Mouse (Mus musculus) limb, embryonic 13.5 days (tissue): ENCODE measurements at regions not wholly inside any gene's neighbourhood (a gene's known extent, or its start where the extent isn't known, plus 50 kb on each side); places are given as distances from the start of the nearest gene placed in this dataset.

Experiments
- ATAC-seq: fragments of 200-750 bp; cut with Nextera tagmentation; 2 replicates; pipeline ENCODE4 v1.8.0; 2017; ENCODE audit warnings: low read depth, moderate number of reproducible peaks, moderate TSS enrichment; ENCODE audit not compliant: low FRiP score
- H3K27ac ChIP-seq: fragments of 300-500 bp; sonication (generic); 2 replicates; pipeline ENCODE4 v1.5.1; 2015; ENCODE audit warnings: inconsistent platforms, mild to moderate bottlenecking, moderate library complexity
- H3K27me3 ChIP-seq: fragments of 300-500 bp; sonication (generic); 2 replicates; pipeline ENCODE4 v1.6.1; 2015; ENCODE audit warnings: mild to moderate bottlenecking, inconsistent platforms
- H3K36me3 ChIP-seq: fragments of 300-500 bp; sonication (generic); 2 replicates; pipeline ENCODE4 v1.6.1; 2015; ENCODE audit warnings: inconsistent platforms, mild to moderate bottlenecking, moderate library complexity
- H3K4me1 ChIP-seq: fragments of 300-500 bp; sonication (generic); 2 replicates; pipeline ENCODE4 v1.6.1; 2015; ENCODE audit warnings: inconsistent platforms
- H3K4me2 ChIP-seq: fragments of 300-500 bp; sonication (generic); replicated peaks from 2 replicates; pipeline ENCODE4 v1.6.1; 2015; ENCODE audit warnings: inconsistent platforms, mild to moderate bottlenecking, moderate library complexity
- H3K4me3 ChIP-seq: fragments of 300-500 bp; sonication (generic); 2 replicates; pipeline ENCODE4 v1.5.1; 2015; ENCODE audit warnings: moderate library complexity, mild to moderate bottlenecking, inconsistent platforms
- H3K9ac ChIP-seq: fragments of 300-500 bp; sonication (generic); 2 replicates; pipeline ENCODE4 v1.6.1; 2015; ENCODE audit warnings: mild to moderate bottlenecking, inconsistent platforms
- H3K9me3 ChIP-seq: fragments of 300-500 bp; sonication (generic); 2 replicates; pipeline ENCODE4 v1.6.1; 2016; ENCODE audit warnings: inconsistent platforms
- WGBS: fragments of 180-500 bp; shearing (Covaris S2); methylation state at CpG from one replicate; pipeline ENCODE4 v1.1.7; 2015; 5-methylcytosine and 5-hydroxymethylcytosine counted together

- Histone ChIP-seq H3K4me1 (peaks cover 12% of the 10 kb centered on the region), H3K27me3 (no peaks in the 10 kb centered on the region), H3K9me3 (no peaks in the 10 kb centered on the region), H3K9ac (no peak overlapping the region), H3K27ac (no peak overlapping the region), H3K4me3 (no peak overlapping the region), H3K36me3 (no peaks in the 10 kb centered on the region), H3K4me2 (no peak overlapping the region)
- no peak for ATAC-seq
- WGBS: 35% methylated on average over 9 of the region's 9 CpGs
Observed at GRCm38 (mm10) chr5:74783906-74784305, 81.2 kb upstream of the Lnx1 start.

GRCm38 (mm10) chr5:74778076-74778465 is 75.4 kb upstream of the Lnx1 start:
- no peaks in the 10 kb centered on the region for H3K9me3 ChIP-seq
- H3K36me3 ChIP-seq: no peaks in the 10 kb centered on the region
- no peak overlapping the region for H3K4me2 ChIP-seq
- no peak for ATAC-seq
- no peaks in the 10 kb centered on the region for H3K27me3 ChIP-seq
- H3K4me1 ChIP-seq: peaks cover 30% of the 10 kb centered on the region
- H3K9ac ChIP-seq: no peak overlapping the region
- H3K4me3 ChIP-seq: no peak overlapping the region
- 85% methylated on average over 1 of the region's 1 CpGs for WGBS
- no peak overlapping the region for H3K27ac ChIP-seq

GRCm38 (mm10) chr5:74777381-74778075 is 74.8 kb upstream of the Lnx1 start:
- WGBS: 56% methylated on average over 10 of the region's 10 CpGs
- Histone ChIP-seq H3K9me3 (no peaks in the 10 kb centered on the region), H3K27ac (no peak overlapping the region), H3K27me3 (no peaks in the 10 kb centered on the region), H3K9ac (no peak overlapping the region), H3K4me1 (peaks cover 30% of the 10 kb centered on the region), H3K36me3 (no peaks in the 10 kb centered on the region), H3K4me3 (no peak overlapping the region), H3K4me2 (no peak overlapping the region)
- ATAC-seq: no peak

- ATAC-seq: no peak
- WGBS: 72% methylated on average over 3 of the region's 3 CpGs
- Histone ChIP-seq H3K27ac (no peak overlapping the region), H3K4me2 (no peak overlapping the region), H3K9me3 (no peaks in the 10 kb centered on the region), H3K36me3 (no peaks in the 10 kb centered on the region), H3K27me3 (no peaks in the 10 kb centered on the region), H3K9ac (no peak overlapping the region), H3K4me3 (no peak overlapping the region), H3K4me1 (peaks cover 30% of the 10 kb centered on the region)
Observed at GRCm38 (mm10) chr5:74776081-74776480, 73.4 kb upstream of the Lnx1 start.

- Histone ChIP-seq H3K4me3 (no peak overlapping the region), H3K4me1 (peaks cover 35% of the 10 kb centered on the region), H3K27ac (no peak overlapping the region), H3K36me3 (no peaks in the 10 kb centered on the region), H3K9me3 (no peaks in the 10 kb centered on the region), H3K9ac (no peak overlapping the region), H3K27me3 (no peaks in the 10 kb centered on the region), H3K4me2 (no peak overlapping the region)
- ATAC-seq: no peak
- 78% methylated on average over 3 of the region's 3 CpGs for WGBS
Observed at GRCm38 (mm10) chr5:74775596-74775995, 72.9 kb upstream of the Lnx1 start.

GRCm38 (mm10) chr5:74773558-74774429 is 71.1 kb upstream of the Lnx1 start:
- no peaks in the 10 kb centered on the region for H3K27me3 ChIP-seq
- 37% methylated on average over 14 of the region's 14 CpGs for WGBS
- no peak overlapping the region for H3K4me3 ChIP-seq
- H3K9me3 ChIP-seq: no peaks in the 10 kb centered on the region
- peak; percentile 62; the same call in 1 of the 2 replicates for ATAC-seq
- no peaks in the 10 kb centered on the region for H3K36me3 ChIP-seq
- H3K4me1 ChIP-seq: peaks cover 26% of the 10 kb centered on the region
- H3K27ac ChIP-seq: peak overlapping the region; percentile 59; the same call in 1 of the 2 replicates
- no peak overlapping the region for H3K9ac ChIP-seq
- H3K4me2 ChIP-seq: no peak overlapping the region

- H3K36me3 ChIP-seq: no peaks in the 10 kb centered on the region
- 82% methylated on average over 7 of the region's 7 CpGs for WGBS
- H3K4me1 ChIP-seq: peaks cover 18% of the 10 kb centered on the region
- no peaks in the 10 kb centered on the region for H3K9me3 ChIP-seq
- H3K9ac ChIP-seq: no peak overlapping the region
- no peak overlapping the region for H3K27ac ChIP-seq
- ATAC-seq: no peak
- H3K4me2 ChIP-seq: no peak overlapping the region
- H3K4me3 ChIP-seq: no peak overlapping the region
- no peaks in the 10 kb centered on the region for H3K27me3 ChIP-seq
Observed at GRCm38 (mm10) chr5:74771121-74771520, 68.4 kb upstream of the Lnx1 start.

GRCm38 (mm10) chr5:74769023-74769422 is 66.3 kb upstream of the Lnx1 start:
- H3K9me3 ChIP-seq: no peaks in the 10 kb centered on the region
- no peak overlapping the region for H3K9ac ChIP-seq
- no peak for ATAC-seq
- H3K27me3 ChIP-seq: no peaks in the 10 kb centered on the region
- peaks cover 14% of the 10 kb centered on the region for H3K4me1 ChIP-seq
- no peaks in the 10 kb centered on the region for H3K36me3 ChIP-seq
- H3K27ac ChIP-seq: no peak overlapping the region
- 58% methylated on average over 5 of the region's 5 CpGs for WGBS
- H3K4me3 ChIP-seq: no peak overlapping the region
- H3K4me2 ChIP-seq: no peak overlapping the region

GRCm38 (mm10) chr5:74767993-74768392 is 65.3 kb upstream of the Lnx1 start:
- Histone ChIP-seq H3K36me3 (no peaks in the 10 kb centered on the region), H3K4me3 (no peak overlapping the region), H3K4me1 (0 out of 2 replicates have a peak, but pooled peaks cover 5% of the 10 kb centered on the region), H3K9me3 (no peaks in the 10 kb centered on the region), H3K27ac (no peak overlapping the region), H3K4me2 (no peak overlapping the region), H3K27me3 (no peaks in the 10 kb centered on the region), H3K9ac (no peak overlapping the region)
- WGBS: 66% methylated on average over 8 of the region's 8 CpGs
- ATAC-seq: no peak

- Histone ChIP-seq H3K27me3 (no peaks in the 10 kb centered on the region), H3K4me2 (no peak overlapping the region), H3K36me3 (no peaks in the 10 kb centered on the region), H3K9ac (no peak overlapping the region), H3K27ac (no peak overlapping the region), H3K4me1 (0 out of 2 replicates have a peak, but pooled peaks cover 5% of the 10 kb centered on the region), H3K9me3 (no peaks in the 10 kb centered on the region), H3K4me3 (no peak overlapping the region)
- WGBS: 73% methylated on average over 8 of the region's 8 CpGs
- no peak for ATAC-seq
Observed at GRCm38 (mm10) chr5:74766211-74766610, 63.5 kb upstream of the Lnx1 start.

- no peak overlapping the region for H3K4me2 ChIP-seq
- no peak overlapping the region for H3K4me3 ChIP-seq
- 66% methylated on average over 9 of the region's 9 CpGs for WGBS
- no peak overlapping the region for H3K27ac ChIP-seq
- H3K9ac ChIP-seq: no peak overlapping the region
- H3K4me1 ChIP-seq: no peaks in the 10 kb centered on the region
- no peak for ATAC-seq
- H3K27me3 ChIP-seq: no peaks in the 10 kb centered on the region
- no peaks in the 10 kb centered on the region for H3K36me3 ChIP-seq
- H3K9me3 ChIP-seq: no peaks in the 10 kb centered on the region
Observed at GRCm38 (mm10) chr5:74765061-74765767, 62.5 kb upstream of the Lnx1 start.

GRCm38 (mm10) chr5:74757557-74757956 is 54.8 kb upstream of the Lnx1 start:
- WGBS: 86% methylated on average over 5 of the region's 5 CpGs
- Histone ChIP-seq H3K9ac (no peak overlapping the region), H3K9me3 (no peaks in the 10 kb centered on the region), H3K36me3 (no peaks in the 10 kb centered on the region), H3K4me2 (no peak overlapping the region), H3K4me3 (no peak overlapping the region), H3K27me3 (no peaks in the 10 kb centered on the region), H3K27ac (no peak overlapping the region), H3K4me1 (peaks cover 9% of the 10 kb centered on the region; the same call in 1 of the 2 replicates)
- no peak for ATAC-seq
